Mouse (Mus musculus) bone marrow, adult 2 months (tissue): ENCODE data around the gene Pilrb2.

Experiments used
- CTCF ChIP-seq: fragments of 200-500 bp; IDR thresholded peaks from 2 replicates; pipeline ENCODE4 v1.5.1; 2011; ENCODE audit warnings: low read length, control low read depth; ENCODE audit not compliant: control insufficient read depth, insufficient read depth
- POLR2A ChIP-seq: fragments of 200-500 bp; IDR thresholded peaks from 2 replicates; pipeline ENCODE4 v1.6.1; 2011; ENCODE audit warnings: low read depth, mild to moderate bottlenecking, control low read depth, low read length, borderline replicate concordance; ENCODE audit not compliant: control insufficient read depth

- TF ChIP-seq POLR2A, result no peak
- no peak for TF ChIP-seq CTCF
Observed at GRCm38 (mm10) chr5:137909564-137910262, 38.1 kb upstream of the Pilrb2 start.
